Comparison of ENCODE assay signal across 24 mouse cellular contexts in genomic region chr17:80151353-80151752, GRCm38 (mm10). TPM values are rescaled to one million over a fixed set of nuclear protein-coding genes. Genes with fewer than 3 reads are reported as not detected.
DNase-seq lines count a peak whose midpoint lies in the region; ATAC-seq and TF ChIP-seq lines count a peak whose summit lies in the region.
"Had no signal": no experiment of that assay in that cellular context is flagged by ENCODE, and none has a peak within 500 bp of the region (broad histone marks: within the 10 kb centered on the region; RNA-seq: fewer than 3 reads in every experiment).

No protein-coding gene starts in this region.

- H3K4me1 ChIP-seq in liver, postnatal 0 days (ENCODE audit: insufficient read depth), result no peaks in the 10 kb centered on the region
- no peaks in the 10 kb centered on the region for H3K4me1 ChIP-seq in embryonic facial prominence, embryonic 12.5 days
- H3K4me1 ChIP-seq in intestine, embryonic 15.5 days (replicated peaks), result 0 out of 2 replicates have a peak, but pooled peaks cover 3% of the 10 kb centered on the region
- 0 out of 2 replicates have a peak, but pooled peaks cover 4% of the 10 kb centered on the region for H3K4me1 ChIP-seq in stomach, postnatal 0 days (replicated peaks; ENCODE audit: control insufficient read depth, insufficient read depth)
- H3K4me1 ChIP-seq in forebrain, embryonic 12.5 days, result peaks cover 18% of the 10 kb centered on the region
- H3K4me1 ChIP-seq: limb, embryonic 13.5 days had no signal

- no peak overlapping the region for H3K4me2 ChIP-seq in liver, postnatal 0 days (ENCODE audit: low read depth, low read length)
- H3K4me2 ChIP-seq in embryonic facial prominence, embryonic 12.5 days (replicated peaks), result no peak overlapping the region
- H3K4me2 ChIP-seq in intestine, embryonic 15.5 days (replicated peaks), result no peak overlapping the region
- H3K4me2 ChIP-seq in stomach, postnatal 0 days (replicated peaks; ENCODE audit: low read depth), result no peak overlapping the region
- H3K4me2 ChIP-seq in forebrain, embryonic 12.5 days, result no peak overlapping the region
- H3K4me2 ChIP-seq: forebrain, embryonic 13.5 days; heart, embryonic 15.5 days; hindbrain, embryonic 13.5 days; limb, embryonic 13.5 days; neural tube, embryonic 15.5 days had no signal

- H3K36me3 ChIP-seq in liver, postnatal 0 days (replicated peaks; ENCODE audit: insufficient read depth, low read length), result no peaks in the 10 kb centered on the region
- no peaks in the 10 kb centered on the region for H3K36me3 ChIP-seq in embryonic facial prominence, embryonic 12.5 days
- H3K36me3 ChIP-seq in intestine, embryonic 15.5 days, result no peaks in the 10 kb centered on the region
- no peaks in the 10 kb centered on the region for H3K36me3 ChIP-seq in stomach, postnatal 0 days (ENCODE audit: control insufficient read depth, insufficient read depth, low read length)
- H3K36me3 ChIP-seq in forebrain, embryonic 12.5 days (replicated peaks), result no peaks in the 10 kb centered on the region
- H3K36me3 ChIP-seq: heart, embryonic 15.5 days; hindbrain, embryonic 13.5 days; limb, embryonic 13.5 days; neural tube, embryonic 15.5 days had no signal

- peak; percentile 23; the same call in 1 of the 2 replicates for TF ChIP-seq EP300 in liver, postnatal 0 days (IDR thresholded peaks at IDR 0.05; ENCODE audit: low read depth)
- TF ChIP-seq EP300 in stomach, postnatal 0 days (optimal IDR thresholded peaks at IDR 0.05), result no peak

- H3K4me3 ChIP-seq in liver, postnatal 0 days (ENCODE audit: low read depth, low read length), result no peak overlapping the region
- no peak overlapping the region for H3K4me3 ChIP-seq in embryonic facial prominence, embryonic 12.5 days
- H3K4me3 ChIP-seq in intestine, embryonic 15.5 days (replicated peaks), result no peak overlapping the region
- no peak overlapping the region for H3K4me3 ChIP-seq in stomach, postnatal 0 days (ENCODE audit: low read depth, low read length)
- no peak overlapping the region for H3K4me3 ChIP-seq in forebrain, embryonic 12.5 days (replicated peaks)
- H3K4me3 ChIP-seq: erythroblast, embryonic 14.5 days; forebrain, embryonic 13.5 days; gastrocnemius, adult 2 months; heart, embryonic 15.5 days; hindbrain, embryonic 13.5 days; limb, embryonic 13.5 days; neural tube, embryonic 15.5 days had no signal

- WGBS in liver, postnatal 0 days (ENCODE audit: insufficient replicate concordance), result 61% methylated on average over 5 of the region's 5 CpGs
- WGBS in embryonic facial prominence, embryonic 12.5 days, result 20% methylated on average over 5 of the region's 5 CpGs
- WGBS in intestine, embryonic 15.5 days, result 34% methylated on average over 5 of the region's 5 CpGs
- 43% methylated on average over 5 of the region's 5 CpGs for WGBS in stomach, postnatal 0 days
- WGBS in forebrain, embryonic 12.5 days, result 20% methylated on average over 5 of the region's 5 CpGs

- DNase-seq in liver, postnatal 0 days, result no peak
- no peak for DNase-seq in liver
- DNase-seq in stomach, postnatal 0 days (ENCODE audit: low spot score), result peak; percentile 40
- no peak for DNase-seq in layer of hippocampus, adult 9-11 months
- DNase-seq: cerebellum, adult 11-12 months; cerebellum, postnatal 25 days; gastrocnemius, adult 2 months; heart, postnatal 36 days; kidney, postnatal 4 days; thymus, postnatal 4 days had no signal

- no peaks in the 10 kb centered on the region for H3K9me3 ChIP-seq in liver, postnatal 0 days (ENCODE audit: low read length)
- no peaks in the 10 kb centered on the region for H3K9me3 ChIP-seq in embryonic facial prominence, embryonic 12.5 days
- no peaks in the 10 kb centered on the region for H3K9me3 ChIP-seq in intestine, embryonic 15.5 days
- H3K9me3 ChIP-seq in stomach, postnatal 0 days (ENCODE audit: control insufficient read depth, low read length), result no peaks in the 10 kb centered on the region
- H3K9me3 ChIP-seq in forebrain, embryonic 12.5 days, result no peaks in the 10 kb centered on the region
- H3K9me3 ChIP-seq: forebrain, embryonic 13.5 days; heart, embryonic 15.5 days; hindbrain, embryonic 13.5 days; limb, embryonic 13.5 days; neural tube, embryonic 15.5 days had no signal

- TF ChIP-seq CTCF in liver, postnatal 0 days (IDR thresholded peaks at IDR 0.05; ENCODE audit: low read depth), result no peak
- TF ChIP-seq CTCF in stomach, postnatal 0 days (IDR thresholded peaks at IDR 0.05; ENCODE audit: low read depth), result no peak

- H3K27me3 ChIP-seq in liver, postnatal 0 days (ENCODE audit: insufficient read depth, low read length), result no peaks in the 10 kb centered on the region
- no peaks in the 10 kb centered on the region for H3K27me3 ChIP-seq in embryonic facial prominence, embryonic 12.5 days
- no peaks in the 10 kb centered on the region for H3K27me3 ChIP-seq in intestine, embryonic 15.5 days (replicated peaks)
- H3K27me3 ChIP-seq in stomach, postnatal 0 days (ENCODE audit: control insufficient read depth, insufficient read depth, low read length), result no peaks in the 10 kb centered on the region
- no peaks in the 10 kb centered on the region for H3K27me3 ChIP-seq in forebrain, embryonic 12.5 days
- H3K27me3 ChIP-seq: forebrain, embryonic 13.5 days; heart, embryonic 15.5 days; hindbrain, embryonic 13.5 days; limb, embryonic 13.5 days; neural tube, embryonic 15.5 days had no signal

- H3K27ac ChIP-seq in liver, postnatal 0 days (ENCODE audit: low read depth), result peak overlapping the region; percentile 55; the same call in 1 of the 2 replicates
- H3K27ac ChIP-seq in embryonic facial prominence, embryonic 12.5 days, result no peak overlapping the region
- H3K27ac ChIP-seq in intestine, embryonic 15.5 days, result no peak overlapping the region
- H3K27ac ChIP-seq in stomach, postnatal 0 days (replicated peaks), result peak overlapping the region; percentile 80
- no peak overlapping the region for H3K27ac ChIP-seq in forebrain, embryonic 12.5 days
- H3K27ac ChIP-seq: forebrain, embryonic 13.5 days; gastrocnemius, adult 2 months; heart, embryonic 15.5 days; hindbrain, embryonic 13.5 days; limb, embryonic 13.5 days; liver, embryonic 14.5 days; macrophage; neural tube, embryonic 15.5 days had no signal

- H3K9ac ChIP-seq in liver, postnatal 0 days (replicated peaks), result no peak overlapping the region
- no peak overlapping the region for H3K9ac ChIP-seq in embryonic facial prominence, embryonic 12.5 days
- H3K9ac ChIP-seq in intestine, embryonic 15.5 days, result no peak overlapping the region
- H3K9ac ChIP-seq in stomach, postnatal 0 days (ENCODE audit: low read length), result no peak overlapping the region
- H3K9ac ChIP-seq in forebrain, embryonic 12.5 days, result no peak overlapping the region
- H3K9ac ChIP-seq: forebrain, embryonic 13.5 days; heart, embryonic 15.5 days; hindbrain, embryonic 13.5 days; limb, embryonic 13.5 days; liver, embryonic 14.5 days; neural tube, embryonic 15.5 days had no signal

- ATAC-seq in liver, postnatal 0 days, result peak; percentile 90
- peak; percentile 79; the same call in 1 of the 2 replicates for ATAC-seq in embryonic facial prominence, embryonic 12.5 days (ENCODE audit: insufficient number of reproducible peaks, insufficient read depth, low FRiP score, low TSS enrichment)
- ATAC-seq in intestine, embryonic 15.5 days, result 0 out of 2 replicates have a peak, but pooled peaks have one; percentile 55
- peak; percentile 72; the same call in 1 of the 2 replicates for ATAC-seq in stomach, postnatal 0 days (ENCODE audit: low FRiP score, low TSS enrichment)
- ATAC-seq in forebrain, embryonic 12.5 days (ENCODE audit: low FRiP score), result no peak
- ATAC-seq in monocyte, adult 5-6 weeks (replicated peaks; ENCODE audit: insufficient number of reproducible peaks, low FRiP score, low TSS enrichment, poor library complexity, severe bottlenecking), result no peak
- ATAC-seq: forebrain, embryonic 13.5 days had no signal

RNA-seq across cellular contexts. Expression of gene Galm, which starts 24.1 kb away (rescaled TPM):
- 47.0 and 47.8 TPM in 2 replicates for polyA plus RNA-seq in liver, postnatal 0 days (2015; fragmentation: Nextera tagmentation; extraction: Ambion mirVana)
- 19.0 and 23.3 TPM in 2 replicates for polyA plus RNA-seq in embryonic facial prominence, embryonic 12.5 days (2016; fragmentation: Nextera tagmentation; extraction: Ambion mirVana)
- 67.2 and 71.1 TPM in 2 replicates for polyA plus RNA-seq in intestine, embryonic 15.5 days (2015; fragmentation: Nextera tagmentation; extraction: Ambion mirVana)
- 31.6 and 34.3 TPM in 2 replicates for polyA plus RNA-seq in stomach, postnatal 0 days (2015; fragmentation: Nextera tagmentation; extraction: Ambion mirVana)
- 9.6 and 12.3 TPM in 2 replicates for polyA plus RNA-seq in forebrain, embryonic 12.5 days (2016; fragmentation: Nextera tagmentation; extraction: Ambion mirVana)
- total RNA-seq in monocyte, adult 5-6 weeks (2017), result 2.5 to 7.3 TPM (median 2.7 TPM) in 3 replicates
- polyA plus RNA-seq: erythroblast, embryonic 14.5 days had no signal

RNA-seq across cellular contexts. Expression of gene Srsf7, which starts 55.8 kb away (rescaled TPM):
- polyA plus RNA-seq in liver, postnatal 0 days (2015; fragmentation: Nextera tagmentation; extraction: Ambion mirVana), result 131 and 142 TPM in 2 replicates
- polyA plus RNA-seq in embryonic facial prominence, embryonic 12.5 days (2016; fragmentation: Nextera tagmentation; extraction: Ambion mirVana), result 723 and 760 TPM in 2 replicates
- 497 and 569 TPM in 2 replicates for polyA plus RNA-seq in intestine, embryonic 15.5 days (2015; fragmentation: Nextera tagmentation; extraction: Ambion mirVana)
- 208 and 212 TPM in 2 replicates for polyA plus RNA-seq in stomach, postnatal 0 days (2015; fragmentation: Nextera tagmentation; extraction: Ambion mirVana)
- polyA plus RNA-seq in forebrain, embryonic 12.5 days (2016; fragmentation: Nextera tagmentation; extraction: Ambion mirVana), result 784 and 786 TPM in 2 replicates
- 262 to 315 TPM (median 271 TPM) in 3 replicates for total RNA-seq in monocyte, adult 5-6 weeks (2017)

RNA-seq across cellular contexts. Expression of gene Ttc39d, which starts 55.9 kb away (rescaled TPM):
- polyA plus RNA-seq in liver, postnatal 0 days (2015; fragmentation: Nextera tagmentation; extraction: Ambion mirVana), result not detected in 2 replicates
- polyA plus RNA-seq in embryonic facial prominence, embryonic 12.5 days (2016; fragmentation: Nextera tagmentation; extraction: Ambion mirVana), result 0.10 TPM in 2 replicates
- 0.11 and 0.16 TPM in 2 replicates for polyA plus RNA-seq in intestine, embryonic 15.5 days (2015; fragmentation: Nextera tagmentation; extraction: Ambion mirVana)
- 0.05 TPM in 2 replicates for polyA plus RNA-seq in stomach, postnatal 0 days (2015; fragmentation: Nextera tagmentation; extraction: Ambion mirVana)
- 0.10 TPM in 1 of 2 replicates, not detected in the other for polyA plus RNA-seq in forebrain, embryonic 12.5 days (2016; fragmentation: Nextera tagmentation; extraction: Ambion mirVana)
- total RNA-seq in monocyte, adult 5-6 weeks (2017), result 0.11 TPM in 1 of 3 replicates, not detected in the others
- total RNA-seq: gastrocnemius, adult 2 months; heart, postnatal 36 days had no signal
- polyA plus RNA-seq: erythroblast, embryonic 14.5 days; intestine, embryonic 14.5 days; kidney, embryonic 16.5 days; macrophage had no signal

Comparison
In these comparisons a context has a peak if more than half of its experiments do, and no peak if none do; other contexts are left out.
1. ATAC-seq: peak in liver, postnatal 0 days (single experiment), embryonic facial prominence, embryonic 12.5 days (single experiment), intestine, embryonic 15.5 days (single experiment) and stomach, postnatal 0 days (single experiment); none in forebrain, embryonic 12.5 days (single experiment) and monocyte, adult 5-6 weeks (single experiment).
2. H3K27ac ChIP-seq: peak in liver, postnatal 0 days (single experiment) and stomach, postnatal 0 days (single experiment); none in embryonic facial prominence, embryonic 12.5 days (single experiment), intestine, embryonic 15.5 days (single experiment) and forebrain, embryonic 12.5 days (single experiment).